Mouse (Mus musculus) spleen, adult 10 weeks (tissue): ENCODE measurements around the gene Tas2r113. TPM values are rescaled to one million over a fixed set of nuclear protein-coding genes. Genes with fewer than 3 reads are reported as not detected.

Source experiments
- polyA plus RNA-seq: library from polyadenylated mRNA; stranded (reverse); fragments of 350-450 nt; fragmentation: Illumina TruSeq; extraction: RNeasy Lipid Tissue Mini Kit (QIAGEN cat#74804); gene quantifications from one replicate; pipeline ENCODE4 v1.2.3, GENCODE M21; 2015; ENCODE audit warnings: low replicate concordance; ENCODE audit not compliant: insufficient read depth

Tas2r113 gene
- not detected for polyA plus RNA-seq

GRCm38 (mm10) chr6:132892711-132893110 lies at the start of gene Tas2r113:
TSS of gene Tas2r113 (plus strand) at chr6:132893011.

DNA sequence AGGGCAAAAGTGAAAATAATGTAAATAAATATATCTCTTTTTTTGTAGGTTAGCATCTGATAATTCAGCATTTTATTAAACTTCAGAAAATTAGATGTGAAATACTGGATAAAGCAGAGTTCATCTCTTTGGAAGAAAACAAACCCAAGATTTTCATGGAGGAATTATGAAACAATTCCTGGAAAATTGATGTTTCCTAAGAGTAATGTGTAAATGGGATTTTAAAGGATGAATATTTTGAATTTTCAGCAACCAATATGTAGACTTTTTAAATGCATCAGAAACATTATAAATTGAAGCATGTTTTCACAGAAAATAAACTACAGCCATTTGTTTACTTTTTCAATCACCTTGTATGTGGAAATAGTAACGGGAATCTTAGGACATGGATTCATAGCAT lies 46.0 kb upstream of the Tas2r113 start, which contains the start of gene Tas2r123:
TSS of gene Tas2r123 (plus strand) at position 301 of the 400 bp plus-strand sequence.

DNA sequence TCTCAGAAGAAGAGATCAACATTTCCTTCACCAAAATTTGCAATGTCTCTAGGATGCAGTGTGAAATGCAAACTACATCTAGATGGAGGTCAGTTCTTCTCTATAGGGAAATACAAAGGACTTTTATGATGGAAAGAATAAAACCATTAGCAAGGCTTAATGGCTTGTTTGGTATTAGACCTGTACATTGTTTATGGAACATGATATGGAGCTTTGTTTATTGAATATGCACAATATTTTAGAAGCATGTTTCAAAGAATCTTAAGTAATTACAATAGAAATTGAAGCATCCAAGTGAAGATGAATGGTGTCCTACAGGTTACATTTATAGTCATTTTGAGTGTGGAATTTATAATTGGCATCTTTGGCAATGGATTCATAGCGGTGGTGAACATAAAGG lies 37.7 kb upstream of the Tas2r113 start, which contains the start of gene Tas2r116:
TSS of gene Tas2r116 (plus strand) at position 301 of the 400 bp plus-strand sequence.

GRCm38 (mm10) chr6:132867708-132868107 lies 25.1 kb upstream of the Tas2r113 start, which contains the start of gene Tas2r110:
TSS of gene Tas2r110 (plus strand) at chr6:132868008.

DNA sequence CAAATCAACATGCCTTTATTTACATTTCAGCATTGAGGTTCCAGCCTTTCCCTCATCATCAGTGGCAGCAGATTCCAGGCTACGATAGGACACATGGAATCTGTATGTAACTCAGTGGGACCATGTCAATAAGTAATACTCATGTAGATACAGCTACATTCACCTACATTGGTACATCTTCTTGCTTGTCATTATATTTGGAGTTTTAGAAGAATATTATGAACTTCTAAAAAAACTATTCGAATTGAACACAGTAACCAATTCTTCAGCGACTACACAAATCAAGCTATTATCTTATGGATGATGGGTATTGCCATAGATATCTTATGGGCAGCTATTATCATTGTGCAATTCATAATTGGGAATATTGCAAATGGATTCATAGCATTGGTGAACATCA lies 16.5 kb downstream of the Tas2r113 start, which contains the start of gene Tas2r125:
TSS of gene Tas2r125 (plus strand) at position 301 of the 400 bp plus-strand sequence.

Other genes starting within 250 kb of the Tas2r113 start
- gene A630073D07Rik, start 241.5 kb upstream of the Tas2r113 start, polyA plus RNA-seq, result not detected
- not detected for gene Tas2r120, start 236.1 kb upstream of the Tas2r113 start, polyA plus RNA-seq
- not detected for gene Tas2r121, start 192.0 kb upstream of the Tas2r113 start, polyA plus RNA-seq
- gene Tas2r122, start 181.1 kb upstream of the Tas2r113 start, polyA plus RNA-seq, result not detected
- not detected for gene Tas2r115, start 155.0 kb upstream of the Tas2r113 start, polyA plus RNA-seq
- gene Tas2r124, start 138.3 kb upstream of the Tas2r113 start, polyA plus RNA-seq, result not detected
- gene Tas2r102, start 130.9 kb upstream of the Tas2r113 start, polyA plus RNA-seq, result not detected
- not detected for gene Tas2r136, start 114.8 kb upstream of the Tas2r113 start, polyA plus RNA-seq
- not detected for gene Tas2r117, start 90.2 kb upstream of the Tas2r113 start, polyA plus RNA-seq
- not detected for gene Tas2r123, start 45.9 kb upstream of the Tas2r113 start, polyA plus RNA-seq
- gene Tas2r116, start 37.6 kb upstream of the Tas2r113 start, polyA plus RNA-seq, result not detected
- not detected for gene Tas2r110, start 25.0 kb upstream of the Tas2r113 start, polyA plus RNA-seq
- gene Tas2r125, start 16.6 kb downstream of the Tas2r113 start, polyA plus RNA-seq, result not detected
- gene Tas2r129, start 58.1 kb downstream of the Tas2r113 start, polyA plus RNA-seq, result not detected
- gene Tas2r131, start 64.9 kb downstream of the Tas2r113 start, polyA plus RNA-seq, result not detected
- gene Tas2r109, start 88.0 kb downstream of the Tas2r113 start, polyA plus RNA-seq, result not detected
- not detected for gene Tas2r103, start 144.1 kb downstream of the Tas2r113 start, polyA plus RNA-seq
- not detected for gene Tas2r140, start 162.8 kb downstream of the Tas2r113 start, polyA plus RNA-seq
- 41.9 TPM for gene Smim10l1, start 211.9 kb downstream of the Tas2r113 start, polyA plus RNA-seq